Comparison of ENCODE assay signal across 14 mouse cellular contexts in the genomic region with DNA sequence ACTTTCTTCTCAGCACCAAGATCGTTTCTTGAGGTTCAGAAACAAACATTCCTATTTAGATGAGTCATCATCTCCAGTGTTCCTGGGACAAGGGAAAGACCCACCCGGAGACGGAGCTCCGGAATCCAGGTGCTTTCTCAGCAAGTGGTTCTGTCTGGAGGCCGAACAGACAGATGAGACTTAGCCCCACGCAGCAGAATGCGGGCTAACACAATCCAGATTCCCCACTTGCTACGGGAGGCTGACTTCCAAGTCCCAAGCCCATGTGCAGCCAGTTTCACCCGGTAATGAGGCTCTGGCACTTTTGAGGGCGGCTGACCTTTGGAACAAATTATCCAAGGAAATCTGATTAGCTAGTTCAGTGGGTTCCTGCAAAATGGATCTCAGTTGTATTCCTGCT.
DNase-seq lines count a peak whose midpoint lies in the region; ATAC-seq lines count a peak whose summit lies in the region.
"Had no signal": no experiment of that assay in that cellular context is flagged by ENCODE, and none has a peak within 500 bp of the region (broad histone marks: within the 10 kb centered on the region; RNA-seq: fewer than 3 reads in every experiment).

No protein-coding gene starts in this region.

- intact Hi-C loops in gastrocnemius, postnatal 14 days (cut with DNase I; ENCODE audit: low total_unique reads): no loop called here

- ATAC-seq in inflammation-experienced regulatory T-cells, adult 6 months: no peak

- peak; percentile 19 to 32 for DNase-seq in cerebellum, postnatal 14 days
- DNase-seq in cerebellum, postnatal 4 days (ENCODE audit: low spot score in 2 of 2): no peak
- DNase-seq in NIH3T3 (ENCODE audit: low read depth): peak; percentile 1
- DNase-seq in fibroblast of lung, adult 2 months (ENCODE audit: low read depth): peak; percentile 2
- peak; percentile 10 to 41 for DNase-seq in kidney, postnatal 25 days
- DNase-seq in urinary bladder, postnatal 10 days (ENCODE audit: low spot score): no peak
- DNase-seq in gastrocnemius, postnatal 14 days: no peak
- DNase-seq: adrenal gland, postnatal 36 days; cerebellum, adult 9-10 months; gastrocnemius, postnatal 36 days; heart, postnatal 10 days; lung, postnatal 4 days; right cerebral cortex, postnatal 4 days had no signal

Comparison
In these comparisons a context has a peak if more than half of its experiments do, and no peak if none do; other contexts are left out.
1. DNase-seq: peak in cerebellum, postnatal 14 days (2 of 2), NIH3T3 (single experiment), fibroblast of lung, adult 2 months (single experiment) and kidney, postnatal 25 days (2 of 2); none in cerebellum, postnatal 4 days (0 of 2), urinary bladder, postnatal 10 days (single experiment) and gastrocnemius, postnatal 14 days (single experiment).